Mouse (Mus musculus): Measurements from ENCODE around the gene Atp1b2. TPM values are rescaled to one million over a fixed set of nuclear protein-coding genes. Genes with fewer than 3 reads are reported as not detected.

The Atp1b2 gene
- polyA plus RNA-seq (2015; fragmentation: Illumina TruSeq; extraction: RNeasy Lipid Tissue Mini Kit (QIAGEN cat#74804); ENCODE audit: low read depth, low replicate concordance) = 372 TPM

DNA sequence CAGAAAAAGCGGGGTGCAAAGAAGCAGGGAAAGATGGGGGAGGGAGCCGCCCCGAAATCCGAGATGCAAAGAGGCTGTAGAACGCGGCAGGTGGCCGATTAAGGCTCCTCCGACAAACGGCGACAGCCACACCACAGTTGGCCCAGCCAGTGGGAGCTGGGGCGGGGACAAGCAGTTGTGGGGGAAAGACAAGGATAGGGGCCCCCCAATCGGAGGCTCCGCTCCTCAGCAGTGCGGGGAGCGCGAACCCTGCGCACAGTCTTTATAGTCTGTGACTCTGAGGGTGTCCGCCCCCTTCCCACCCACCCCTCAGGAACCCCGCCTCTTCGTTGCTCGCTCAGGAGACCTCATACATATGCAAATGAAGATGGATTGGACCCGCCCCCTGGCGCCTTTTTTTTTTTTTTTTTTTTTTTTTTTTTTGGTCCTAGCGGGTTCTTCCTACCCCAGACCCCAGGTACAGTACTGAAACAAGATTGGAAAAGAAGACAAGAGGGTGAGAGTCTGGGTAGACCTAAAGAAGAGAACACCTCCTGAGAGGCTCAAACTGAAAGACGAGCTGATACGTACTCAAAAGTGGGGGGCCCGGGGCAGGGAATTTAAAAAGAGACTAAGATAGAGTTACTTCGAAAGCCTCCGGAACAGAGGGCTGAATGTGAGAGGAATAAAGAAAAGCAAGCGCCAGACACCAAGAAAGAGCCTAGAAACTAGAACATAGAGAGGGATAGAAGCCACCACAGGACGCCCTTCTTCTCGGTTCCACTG is at the start of gene Atp1b2:
Gene Atp1b2, minus strand, starts transcription at position 217 of the 765 bp plus-strand sequence.

DNA sequence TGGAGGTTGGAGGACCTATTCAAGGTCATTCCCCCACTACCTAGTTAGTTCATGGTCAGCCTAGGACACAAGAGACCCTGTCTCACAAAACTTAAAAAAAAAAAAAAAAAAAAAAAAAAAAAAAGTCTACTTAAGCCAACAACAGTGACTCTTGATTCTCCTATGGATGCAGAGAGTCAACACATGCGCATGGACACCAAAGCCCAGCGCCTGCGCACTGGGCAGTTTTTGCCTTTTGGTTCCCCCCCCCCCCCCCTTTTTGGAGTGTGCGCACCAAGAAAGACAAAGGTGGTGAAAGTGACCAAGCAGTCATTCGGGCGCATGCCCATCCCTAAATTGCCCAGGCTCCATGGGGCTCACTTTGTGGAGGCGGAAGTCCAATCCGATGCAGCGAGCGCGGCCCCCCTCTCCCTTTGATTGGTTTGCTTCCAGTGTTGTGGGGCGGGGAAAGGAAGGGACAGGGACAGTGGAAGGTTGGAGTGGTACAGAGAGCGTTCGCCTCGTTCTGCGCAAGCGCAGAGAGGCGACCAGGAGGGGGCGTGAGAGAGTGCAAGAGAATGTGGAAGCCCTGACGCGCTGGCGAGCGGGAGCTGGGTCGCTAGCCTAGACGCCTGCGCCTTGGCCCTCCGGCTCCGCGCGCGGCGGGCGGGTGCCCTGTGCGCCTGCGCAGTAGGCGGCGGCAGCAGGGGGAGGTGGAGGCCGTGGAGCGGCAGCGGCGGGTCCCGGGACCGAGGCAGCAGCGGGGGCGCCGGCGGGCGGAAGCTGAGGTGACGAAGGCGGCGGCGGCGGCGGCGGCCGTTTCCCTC is 26.7 kb upstream of the Atp1b2 start, which contains the start of gene Fxr2:
Gene Fxr2, plus strand, starts transcription at position 707 of the 806 bp plus-strand sequence.

DNA sequence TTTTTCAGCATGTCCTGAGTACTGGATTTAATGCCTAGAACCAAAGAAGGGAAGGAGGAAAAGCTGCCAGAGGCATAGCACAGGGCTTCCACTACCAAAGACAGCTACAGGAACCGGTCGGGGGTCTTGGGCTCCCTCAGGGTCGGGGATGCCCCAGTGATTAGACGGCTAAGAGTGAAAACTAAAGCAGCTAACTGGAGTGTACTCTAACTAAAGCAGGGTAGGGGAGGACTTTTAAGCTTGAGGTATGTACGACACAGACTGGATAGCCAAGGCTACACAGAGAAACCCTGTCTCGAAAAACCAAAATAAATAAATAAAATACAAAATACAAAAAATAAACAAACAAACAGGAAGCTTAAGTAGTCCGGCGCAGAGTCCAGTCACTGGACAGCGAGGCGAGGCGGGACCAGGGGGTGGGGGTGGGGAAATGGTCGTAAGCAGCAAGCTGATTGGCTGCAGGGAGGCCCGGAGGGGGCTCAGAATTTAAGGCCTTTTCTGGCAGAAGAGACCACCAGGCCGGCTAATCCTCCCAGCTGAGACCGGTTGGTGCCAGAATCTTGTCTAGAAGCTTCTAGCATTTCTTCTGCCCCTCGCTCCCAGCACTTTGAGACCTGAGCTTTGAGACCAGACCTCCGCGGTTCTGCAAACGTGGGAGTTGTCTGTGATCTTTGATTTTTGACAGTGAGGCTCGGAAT is 16.0 kb upstream of the Atp1b2 start, which contains the start of gene Sat2:
Gene Sat2, plus strand, starts transcription at position 454 of the 698 bp plus-strand sequence.

DNA sequence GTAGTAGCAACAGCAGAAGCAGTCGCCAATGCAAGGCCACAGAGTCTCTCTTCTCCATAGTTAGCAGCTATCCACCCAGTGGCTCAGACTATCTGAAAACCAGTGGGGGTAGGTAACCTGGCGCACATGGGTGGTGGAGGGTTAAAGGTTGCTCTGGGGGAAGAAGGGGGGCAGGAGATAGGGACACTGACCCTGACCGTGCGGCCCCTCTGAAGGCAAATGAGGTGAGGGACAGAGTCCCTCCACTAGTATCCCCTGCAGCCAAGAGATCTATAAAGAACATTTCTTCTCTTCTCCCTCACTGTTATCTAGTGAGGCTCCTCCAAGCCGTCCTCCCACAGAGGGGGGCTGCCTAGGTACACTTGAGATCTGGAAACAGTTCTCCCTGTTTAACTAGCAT is 12.1 kb upstream of the Atp1b2 start, which contains the start of gene Shbg:
Gene Shbg, minus strand, starts transcription at position 101 of the 400 bp plus-strand sequence.

DNA sequence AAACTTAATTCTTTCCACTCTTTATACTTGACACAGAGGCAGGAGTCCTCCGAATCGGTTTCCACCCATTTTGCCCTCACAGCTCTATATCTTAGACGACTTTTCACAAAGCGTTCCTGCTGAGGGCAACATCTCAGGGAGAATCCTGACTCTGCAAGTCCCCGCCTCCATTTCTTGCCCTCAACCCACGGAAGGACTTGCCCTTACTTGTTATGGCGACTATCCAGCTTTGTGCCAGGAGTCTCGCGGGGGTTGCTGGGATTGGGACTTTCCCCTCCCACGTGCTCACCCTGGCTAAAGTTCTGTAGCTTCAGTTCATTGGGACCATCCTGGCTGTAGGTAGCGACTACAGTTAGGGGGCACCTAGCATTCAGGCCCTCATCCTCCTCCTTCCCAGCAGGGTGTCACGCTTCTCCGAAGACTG is 25.6 kb downstream of the Atp1b2 start, which contains the start of the genes Wrap53 and Trp53:
Gene Wrap53, minus strand, starts transcription at position 165 of the 424 bp plus-strand sequence.
Gene Trp53, plus strand, starts transcription at position 269 of the 424 bp plus-strand sequence.

DNA sequence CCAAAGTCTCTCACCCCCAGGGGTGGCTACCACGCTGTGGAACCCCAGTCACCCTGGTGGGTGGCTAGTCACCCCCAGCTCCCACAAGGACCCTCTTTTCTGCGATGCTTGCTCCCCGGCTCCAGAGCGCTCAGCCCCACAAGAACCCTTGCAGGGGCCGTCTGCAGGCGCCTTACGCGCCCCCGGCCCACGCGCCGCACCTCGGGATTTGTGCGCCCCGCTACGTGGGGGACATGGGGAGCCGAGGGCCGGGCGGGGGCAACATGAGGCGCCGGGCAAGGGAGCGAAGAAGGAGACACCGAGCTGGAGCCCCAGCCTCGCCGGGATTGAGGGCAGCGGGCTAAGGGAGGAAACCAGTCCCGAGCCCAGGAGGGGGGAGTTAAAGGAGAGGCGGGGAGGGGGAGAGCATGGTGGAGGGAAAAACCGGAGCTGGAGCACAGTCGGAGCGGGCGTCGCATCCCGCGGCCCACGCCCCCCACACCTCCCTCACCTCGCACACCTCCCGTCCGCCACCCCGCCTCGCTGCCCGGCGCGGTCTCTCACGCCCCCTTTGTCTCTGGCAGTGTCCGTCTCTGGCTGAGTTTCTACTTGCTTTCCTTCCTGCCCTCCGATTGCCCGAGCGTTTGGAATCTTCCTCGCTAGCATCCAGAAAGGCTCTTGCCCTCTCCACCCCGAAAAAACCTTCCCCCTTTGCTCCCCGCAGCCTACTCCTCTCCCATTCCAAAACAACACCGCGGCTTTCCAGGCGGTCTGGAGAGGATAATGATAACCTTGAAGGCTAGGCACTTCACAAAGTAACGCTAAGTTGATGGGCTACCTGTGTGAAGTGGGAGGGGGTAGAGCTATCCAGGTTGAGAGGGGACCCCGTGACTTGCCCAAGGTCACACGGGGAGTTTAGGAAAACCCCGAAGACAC is 45.6 kb downstream of the Atp1b2 start, which contains the start of gene Efnb3:
Gene Efnb3, minus strand, starts transcription at position 355 of the 915 bp plus-strand sequence.

Other genes with a start within 250 kb of the Atp1b2 start
- 218 TPM for gene Chd3, start 236.5 kb downstream of the Atp1b2 start, polyA plus RNA-seq (2015; fragmentation: Illumina TruSeq; extraction: RNeasy Lipid Tissue Mini Kit (QIAGEN cat#74804); ENCODE audit: low read depth, low replicate concordance)
- 175 TPM for gene Naa38, start 210.5 kb downstream of the Atp1b2 start, polyA plus RNA-seq (2015; fragmentation: Illumina TruSeq; extraction: RNeasy Lipid Tissue Mini Kit (QIAGEN cat#74804); ENCODE audit: low read depth, low replicate concordance)
- gene Cyb5d1, start 210.3 kb downstream of the Atp1b2 start, polyA plus RNA-seq (2015; fragmentation: Illumina TruSeq; extraction: RNeasy Lipid Tissue Mini Kit (QIAGEN cat#74804); ENCODE audit: low read depth, low replicate concordance) = 37.8 TPM
- 2.1 TPM for gene Tmem88, start 207.7 kb downstream of the Atp1b2 start, polyA plus RNA-seq (2015; fragmentation: Illumina TruSeq; extraction: RNeasy Lipid Tissue Mini Kit (QIAGEN cat#74804); ENCODE audit: low read depth, low replicate concordance)
- gene Kdm6b, start 192.3 kb downstream of the Atp1b2 start, polyA plus RNA-seq (2015; fragmentation: Illumina TruSeq; extraction: RNeasy Lipid Tissue Mini Kit (QIAGEN cat#74804); ENCODE audit: low read depth, low replicate concordance) = 8.6 TPM
- gene Dnah2, start 56.8 kb downstream of the Atp1b2 start, polyA plus RNA-seq (2015; fragmentation: Illumina TruSeq; extraction: RNeasy Lipid Tissue Mini Kit (QIAGEN cat#74804); ENCODE audit: low read depth, low replicate concordance) = 1.4 TPM
- gene Efnb3, start 45.7 kb downstream of the Atp1b2 start, polyA plus RNA-seq (2015; fragmentation: Illumina TruSeq; extraction: RNeasy Lipid Tissue Mini Kit (QIAGEN cat#74804); ENCODE audit: low read depth, low replicate concordance) = 78.5 TPM
- 12.1 TPM for gene Wrap53, start 25.7 kb downstream of the Atp1b2 start, polyA plus RNA-seq (2015; fragmentation: Illumina TruSeq; extraction: RNeasy Lipid Tissue Mini Kit (QIAGEN cat#74804); ENCODE audit: low read depth, low replicate concordance)
- gene Trp53, start 25.6 kb downstream of the Atp1b2 start, polyA plus RNA-seq (2015; fragmentation: Illumina TruSeq; extraction: RNeasy Lipid Tissue Mini Kit (QIAGEN cat#74804); ENCODE audit: low read depth, low replicate concordance) = 21.0 TPM
- not detected for gene Shbg, start 12.0 kb upstream of the Atp1b2 start, polyA plus RNA-seq (2015; fragmentation: Illumina TruSeq; extraction: RNeasy Lipid Tissue Mini Kit (QIAGEN cat#74804); ENCODE audit: low read depth, low replicate concordance)
- 20.6 TPM for gene Sat2, start 16.1 kb upstream of the Atp1b2 start, polyA plus RNA-seq (2015; fragmentation: Illumina TruSeq; extraction: RNeasy Lipid Tissue Mini Kit (QIAGEN cat#74804); ENCODE audit: low read depth, low replicate concordance)
- 92.2 TPM for gene Fxr2, start 27.0 kb upstream of the Atp1b2 start, polyA plus RNA-seq (2015; fragmentation: Illumina TruSeq; extraction: RNeasy Lipid Tissue Mini Kit (QIAGEN cat#74804); ENCODE audit: low read depth, low replicate concordance)
- gene Sox15, start 49.4 kb upstream of the Atp1b2 start, polyA plus RNA-seq (2015; fragmentation: Illumina TruSeq; extraction: RNeasy Lipid Tissue Mini Kit (QIAGEN cat#74804); ENCODE audit: low read depth, low replicate concordance) = not detected
- 97.8 TPM for gene Mpdu1, start 56.7 kb upstream of the Atp1b2 start, polyA plus RNA-seq (2015; fragmentation: Illumina TruSeq; extraction: RNeasy Lipid Tissue Mini Kit (QIAGEN cat#74804); ENCODE audit: low read depth, low replicate concordance)
- gene Cd68, start 60.2 kb upstream of the Atp1b2 start, polyA plus RNA-seq (2015; fragmentation: Illumina TruSeq; extraction: RNeasy Lipid Tissue Mini Kit (QIAGEN cat#74804); ENCODE audit: low read depth, low replicate concordance) = 18.2 TPM
- 435 TPM for gene Eif4a1, start 66.5 kb upstream of the Atp1b2 start, polyA plus RNA-seq (2015; fragmentation: Illumina TruSeq; extraction: RNeasy Lipid Tissue Mini Kit (QIAGEN cat#74804); ENCODE audit: low read depth, low replicate concordance)
- 110 TPM for gene Senp3, start 76.1 kb upstream of the Atp1b2 start, polyA plus RNA-seq (2015; fragmentation: Illumina TruSeq; extraction: RNeasy Lipid Tissue Mini Kit (QIAGEN cat#74804); ENCODE audit: low read depth, low replicate concordance)
- gene Tnfsf13, start 79.8 kb upstream of the Atp1b2 start, polyA plus RNA-seq (2015; fragmentation: Illumina TruSeq; extraction: RNeasy Lipid Tissue Mini Kit (QIAGEN cat#74804); ENCODE audit: low read depth, low replicate concordance) = 4.0 TPM
- 14.5 TPM for gene Tnfsf12, start 89.9 kb upstream of the Atp1b2 start, polyA plus RNA-seq (2015; fragmentation: Illumina TruSeq; extraction: RNeasy Lipid Tissue Mini Kit (QIAGEN cat#74804); ENCODE audit: low read depth, low replicate concordance)
- gene Tnfsfm13, start 90.2 kb upstream of the Atp1b2 start, polyA plus RNA-seq (2015; fragmentation: Illumina TruSeq; extraction: RNeasy Lipid Tissue Mini Kit (QIAGEN cat#74804); ENCODE audit: low read depth, low replicate concordance) = 2.1 TPM
- 26.2 TPM for gene Polr2a, start 152.7 kb upstream of the Atp1b2 start, polyA plus RNA-seq (2015; fragmentation: Illumina TruSeq; extraction: RNeasy Lipid Tissue Mini Kit (QIAGEN cat#74804); ENCODE audit: low read depth, low replicate concordance)
- gene Slc35g3, start 156.0 kb upstream of the Atp1b2 start, polyA plus RNA-seq (2015; fragmentation: Illumina TruSeq; extraction: RNeasy Lipid Tissue Mini Kit (QIAGEN cat#74804); ENCODE audit: low read depth, low replicate concordance) = not detected
- 61.8 TPM for gene Zbtb4, start 160.0 kb upstream of the Atp1b2 start, polyA plus RNA-seq (2015; fragmentation: Illumina TruSeq; extraction: RNeasy Lipid Tissue Mini Kit (QIAGEN cat#74804); ENCODE audit: low read depth, low replicate concordance)
- 0.61 TPM for gene Chrnb1, start 190.0 kb upstream of the Atp1b2 start, polyA plus RNA-seq (2015; fragmentation: Illumina TruSeq; extraction: RNeasy Lipid Tissue Mini Kit (QIAGEN cat#74804); ENCODE audit: low read depth, low replicate concordance)
- gene Fgf11, start 195.9 kb upstream of the Atp1b2 start, polyA plus RNA-seq (2015; fragmentation: Illumina TruSeq; extraction: RNeasy Lipid Tissue Mini Kit (QIAGEN cat#74804); ENCODE audit: low read depth, low replicate concordance) = 16.9 TPM
- gene Tmem102, start 199.7 kb upstream of the Atp1b2 start, polyA plus RNA-seq (2015; fragmentation: Illumina TruSeq; extraction: RNeasy Lipid Tissue Mini Kit (QIAGEN cat#74804); ENCODE audit: low read depth, low replicate concordance) = not detected
- gene Gm39566, start 209.4 kb upstream of the Atp1b2 start, polyA plus RNA-seq (2015; fragmentation: Illumina TruSeq; extraction: RNeasy Lipid Tissue Mini Kit (QIAGEN cat#74804); ENCODE audit: low read depth, low replicate concordance) = not detected
- not detected for gene Spem2, start 212.5 kb upstream of the Atp1b2 start, polyA plus RNA-seq (2015; fragmentation: Illumina TruSeq; extraction: RNeasy Lipid Tissue Mini Kit (QIAGEN cat#74804); ENCODE audit: low read depth, low replicate concordance)
- gene Spem1, start 216.2 kb upstream of the Atp1b2 start, polyA plus RNA-seq (2015; fragmentation: Illumina TruSeq; extraction: RNeasy Lipid Tissue Mini Kit (QIAGEN cat#74804); ENCODE audit: low read depth, low replicate concordance) = not detected
- 101 TPM for gene Nlgn2, start 231.8 kb upstream of the Atp1b2 start, polyA plus RNA-seq (2015; fragmentation: Illumina TruSeq; extraction: RNeasy Lipid Tissue Mini Kit (QIAGEN cat#74804); ENCODE audit: low read depth, low replicate concordance)
- 280 TPM for gene Tmem256, start 232.6 kb upstream of the Atp1b2 start, polyA plus RNA-seq (2015; fragmentation: Illumina TruSeq; extraction: RNeasy Lipid Tissue Mini Kit (QIAGEN cat#74804); ENCODE audit: low read depth, low replicate concordance)
- gene Plscr3, start 240.4 kb upstream of the Atp1b2 start, polyA plus RNA-seq (2015; fragmentation: Illumina TruSeq; extraction: RNeasy Lipid Tissue Mini Kit (QIAGEN cat#74804); ENCODE audit: low read depth, low replicate concordance) = 18.8 TPM